Mouse (Mus musculus) midbrain, embryonic 15.5 days (tissue): Measurements from ENCODE around the gene Plekhb2. TPM values are rescaled to one million over a fixed set of nuclear protein-coding genes. Genes with fewer than 3 reads are reported as not detected.

Source experiments
- ATAC-seq: fragments of 200-750 bp; cut with Nextera tagmentation; replicated peaks from 2 replicates; pipeline ENCODE4 v1.8.0; 2017; ENCODE audit warnings: moderate TSS enrichment
- H3K27ac ChIP-seq: fragments of 300-500 bp; sonication (generic); 2 replicates; pipeline ENCODE4 v1.5.1; 2015; ENCODE audit warnings: mild to moderate bottlenecking, inconsistent platforms
- H3K27me3 ChIP-seq: fragments of 300-500 bp; sonication (generic); replicated peaks from 2 replicates; pipeline ENCODE4 v1.6.1; 2015; ENCODE audit warnings: inconsistent platforms
- H3K36me3 ChIP-seq: fragments of 300-500 bp; sonication (generic); replicated peaks from 2 replicates; pipeline ENCODE4 v1.6.1; 2015; ENCODE audit warnings: inconsistent platforms
- H3K4me1 ChIP-seq: fragments of 300-500 bp; sonication (generic); 2 replicates; pipeline ENCODE4 v1.6.1; 2015; ENCODE audit warnings: inconsistent platforms
- H3K4me2 ChIP-seq: fragments of 300-500 bp; sonication (generic); 2 replicates; pipeline ENCODE4 v1.6.1; 2015; ENCODE audit warnings: inconsistent platforms, mild to moderate bottlenecking, moderate library complexity
- H3K4me3 ChIP-seq: fragments of 300-500 bp; sonication (generic); 2 replicates; pipeline ENCODE4 v1.5.1; 2015; ENCODE audit warnings: mild to moderate bottlenecking, inconsistent platforms
- H3K9ac ChIP-seq: fragments of 300-500 bp; sonication (generic); 2 replicates; pipeline ENCODE4 v1.6.1; 2015; ENCODE audit warnings: mild to moderate bottlenecking, inconsistent platforms
- H3K9me3 ChIP-seq: fragments of 300-500 bp; sonication (generic); 2 replicates; pipeline ENCODE4 v1.6.1; 2016; ENCODE audit warnings: inconsistent platforms
- WGBS: fragments of 180-500 bp; shearing (Covaris S2); methylation state at CpG from one replicate; pipeline ENCODE4 v1.1.7; 2015; ENCODE audit warnings: mixed read lengths; 5-methylcytosine and 5-hydroxymethylcytosine counted together
- polyA plus RNA-seq: library from polyadenylated mRNA; unstranded; fragments of >200 nt; fragmentation: Nextera tagmentation; extraction: Ambion mirVana; gene quantifications from 2 replicates; pipeline ENCODE4 v1.2.1, GENCODE M21; 2015

Plekhb2 gene
- polyA plus RNA-seq, 1 experiment from 2014 or later, result 72.6 TPM

DNA sequence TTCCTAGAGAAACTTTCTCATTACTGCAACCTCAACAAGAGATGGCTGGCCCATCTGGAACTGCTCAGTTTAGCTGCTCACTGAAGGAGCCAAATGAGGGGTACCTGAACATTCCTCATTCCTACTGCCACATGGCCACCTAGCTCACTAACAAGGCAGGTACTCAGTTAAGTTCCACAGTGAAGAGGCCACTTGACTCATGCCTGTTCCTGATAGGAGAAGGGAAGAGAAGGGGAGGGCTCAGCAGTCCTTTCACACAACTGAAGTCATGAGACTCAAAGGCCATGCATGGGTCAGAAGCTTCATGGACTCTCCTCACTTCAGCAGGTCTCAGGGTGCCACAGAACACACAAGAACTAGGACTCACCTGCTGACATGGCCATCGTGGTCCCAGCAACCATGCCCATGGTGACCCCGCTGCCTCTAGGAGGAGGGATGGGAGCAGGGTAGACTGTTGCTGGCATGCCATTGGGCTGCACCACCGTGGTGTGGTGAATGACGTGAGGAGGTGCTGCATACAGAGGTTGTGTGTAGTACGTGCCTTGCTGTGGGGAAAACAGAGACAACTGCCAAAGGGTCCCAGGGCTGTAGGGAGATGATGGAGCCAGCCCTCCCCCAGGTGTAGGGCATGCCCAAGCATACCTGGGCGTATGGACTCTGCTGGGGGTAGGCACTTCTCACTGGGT, 30.4 kb upstream of the Plekhb2 start:
- peaks cover 31% of the 10 kb centered on the region for H3K36me3 ChIP-seq
- 95% methylated on average over 6 of the region's 6 CpGs for WGBS
- no peak for ATAC-seq

DNA sequence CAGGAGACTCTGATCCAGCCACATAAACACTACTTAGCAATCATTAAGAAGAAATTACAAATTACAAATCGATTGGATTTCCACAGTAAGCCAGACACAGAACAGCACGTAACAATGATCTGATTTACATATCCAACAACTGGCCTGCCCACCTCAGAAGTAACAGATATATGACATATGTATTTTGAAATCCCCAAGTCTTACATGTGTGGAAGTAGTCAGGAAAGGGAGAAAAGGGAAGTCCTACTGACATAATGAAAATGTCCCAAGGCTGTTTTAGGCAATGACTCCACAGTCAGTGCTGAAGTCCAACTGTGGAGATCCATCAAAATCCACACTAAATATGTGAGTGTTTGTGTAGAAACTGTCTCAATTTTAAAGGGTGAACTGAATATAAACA, 28.4 kb upstream of the Plekhb2 start:
- no peak overlapping the region for H3K4me3 ChIP-seq
- H3K27me3 ChIP-seq, result no peaks in the 10 kb centered on the region

More for the DNA sequence above, 30.4 kb upstream of the Plekhb2 start:
- Histone ChIP-seq H3K4me1 (no peaks in the 10 kb centered on the region), H3K27me3 (no peaks in the 10 kb centered on the region), H3K9me3 (no peaks in the 10 kb centered on the region), H3K9ac (no peak overlapping the region), H3K4me3 (no peak overlapping the region), H3K4me2 (no peak overlapping the region), H3K27ac (no peak overlapping the region)

DNA sequence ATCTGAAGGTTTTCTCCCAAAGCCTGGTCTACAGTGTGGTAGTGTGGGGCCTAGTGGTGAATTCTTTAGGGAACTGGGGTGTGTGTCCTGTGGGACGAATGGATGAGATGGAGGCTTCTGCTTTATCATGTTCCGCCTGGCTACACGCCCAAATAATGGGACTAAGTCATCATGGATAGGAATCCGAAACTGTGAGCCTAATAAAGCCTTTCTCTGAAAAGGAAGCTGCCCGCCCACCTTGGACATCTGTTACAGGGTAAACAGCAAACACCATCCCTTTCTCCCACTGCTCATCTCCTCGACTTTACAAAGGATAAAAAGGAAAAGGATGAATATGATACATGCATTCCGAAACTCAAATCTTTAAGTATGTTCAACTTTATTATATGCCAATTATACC, 27.8 kb upstream of the Plekhb2 start:
- Histone ChIP-seq H3K9ac (no peak overlapping the region), H3K4me2 (no peak overlapping the region), H3K4me3 (no peak overlapping the region), H3K27ac (no peak overlapping the region), H3K36me3 (peaks cover 21% of the 10 kb centered on the region), H3K4me1 (no peaks in the 10 kb centered on the region), H3K27me3 (no peaks in the 10 kb centered on the region), H3K9me3 (no peaks in the 10 kb centered on the region)
- no peak for ATAC-seq
- WGBS, result 84% methylated on average over 7 of the region's 7 CpGs

More for the DNA sequence above, 28.4 kb upstream of the Plekhb2 start:
- Histone ChIP-seq H3K4me2 (no peak overlapping the region), H3K9me3 (no peaks in the 10 kb centered on the region), H3K27ac (no peak overlapping the region), H3K9ac (no peak overlapping the region), H3K36me3 (peaks cover 26% of the 10 kb centered on the region), H3K4me1 (no peaks in the 10 kb centered on the region)
- no peak for ATAC-seq
- WGBS, result 90% methylated on average over 2 of the region's 2 CpGs

DNA sequence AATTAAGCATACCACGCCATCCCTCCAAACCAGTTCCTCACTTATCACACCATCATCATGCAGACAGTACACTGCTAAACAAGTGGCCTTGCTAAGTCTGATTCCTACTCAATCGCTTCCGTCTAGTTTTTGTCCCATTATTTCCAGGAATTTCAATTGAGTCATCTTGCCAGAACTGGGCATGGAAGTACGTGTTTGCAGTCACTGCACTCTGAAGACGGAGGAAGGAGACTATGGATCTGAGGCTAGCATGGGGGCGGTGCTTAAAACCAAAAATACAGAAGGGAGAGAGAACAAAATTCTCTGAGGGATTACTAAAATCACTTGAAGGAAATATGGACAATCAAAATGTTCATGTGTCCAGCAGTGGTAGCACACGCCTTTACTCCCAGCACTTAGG, 27.0 kb upstream of the Plekhb2 start:
- no peak overlapping the region for H3K9ac ChIP-seq
- H3K4me1 ChIP-seq, result no peaks in the 10 kb centered on the region
- H3K4me2 ChIP-seq, result no peak overlapping the region
- H3K27me3 ChIP-seq, result no peaks in the 10 kb centered on the region
- peaks cover 14% of the 10 kb centered on the region; the same call in 1 of the 2 replicates for H3K36me3 ChIP-seq
- 93% methylated on average over 7 of the region's 7 CpGs for WGBS
- H3K9me3 ChIP-seq, result no peaks in the 10 kb centered on the region
- H3K27ac ChIP-seq, result no peak overlapping the region
- no peak overlapping the region for H3K4me3 ChIP-seq
- no peak for ATAC-seq

DNA sequence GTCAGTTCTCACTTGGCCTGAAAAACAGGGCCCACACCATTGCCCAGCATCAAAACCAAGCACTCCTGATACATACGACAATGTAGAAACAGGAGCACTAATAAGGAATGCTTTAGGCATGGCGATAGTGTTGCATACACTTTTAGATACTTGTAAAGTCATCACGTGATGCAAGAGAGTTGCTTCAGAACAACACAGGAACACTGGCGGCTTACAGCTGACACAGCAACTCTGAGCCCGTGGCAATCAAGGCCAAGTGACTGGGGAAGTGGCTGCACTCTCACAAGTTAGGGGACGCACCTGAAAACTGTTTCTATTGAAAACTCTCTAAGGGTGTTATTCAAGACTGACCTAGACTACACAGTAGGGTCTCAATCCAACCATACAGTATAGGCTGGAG, 26.4 kb upstream of the Plekhb2 start:
- no peak for ATAC-seq
- 90% methylated on average over 6 of the region's 6 CpGs for WGBS
- Histone ChIP-seq H3K36me3 (peaks cover 8% of the 10 kb centered on the region; the same call in 1 of the 2 replicates), H3K9me3 (no peaks in the 10 kb centered on the region), H3K27me3 (no peaks in the 10 kb centered on the region), H3K27ac (no peak overlapping the region), H3K9ac (no peak overlapping the region), H3K4me1 (no peaks in the 10 kb centered on the region), H3K4me3 (no peak overlapping the region), H3K4me2 (no peak overlapping the region)

DNA sequence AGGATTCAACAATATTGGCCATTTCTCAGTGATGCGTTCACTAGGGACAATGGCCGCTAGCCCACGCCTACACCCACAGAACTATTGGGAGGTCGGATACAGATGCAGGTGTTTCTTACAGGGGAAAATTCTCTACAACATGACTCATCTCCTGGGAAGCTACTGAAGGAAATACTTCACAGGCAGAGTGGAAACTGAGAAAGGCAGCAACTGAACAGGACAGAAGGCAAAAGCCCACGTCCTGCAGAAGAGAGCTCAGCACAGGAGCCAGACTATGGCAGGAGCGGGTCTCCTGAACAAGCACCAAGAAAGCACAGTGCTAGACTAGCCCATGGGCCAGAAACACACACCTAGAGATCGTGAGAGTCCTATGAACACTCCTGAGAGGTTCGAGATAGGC, 25.6 kb upstream of the Plekhb2 start:
- Histone ChIP-seq H3K4me2 (no peak overlapping the region), H3K9ac (no peak overlapping the region), H3K27ac (no peak overlapping the region), H3K36me3 (peaks cover 5% of the 10 kb centered on the region; the same call in 1 of the 2 replicates), H3K4me3 (no peak overlapping the region), H3K4me1 (no peaks in the 10 kb centered on the region), H3K27me3 (no peaks in the 10 kb centered on the region), H3K9me3 (no peaks in the 10 kb centered on the region)
- 86% methylated on average over 8 of the region's 8 CpGs for WGBS
- no peak for ATAC-seq

DNA sequence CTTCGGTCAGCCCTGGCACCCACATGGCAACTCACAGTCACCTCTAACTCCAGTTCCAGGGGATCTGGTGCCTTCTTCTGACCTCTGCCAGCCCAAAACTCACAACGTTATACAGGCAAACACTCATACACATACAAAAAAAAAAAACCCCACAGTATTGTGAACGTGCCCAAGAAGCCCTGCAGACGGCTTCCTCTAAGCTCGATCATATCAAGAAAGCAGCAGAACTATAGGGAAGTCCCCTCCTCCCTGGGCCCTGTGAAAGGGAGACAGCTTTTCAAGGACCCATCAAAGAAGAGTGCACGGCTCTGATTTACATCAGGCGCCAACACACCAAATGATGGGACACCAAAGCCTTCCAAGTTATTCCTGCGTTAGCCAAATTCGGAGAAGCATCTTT, 23.9 kb upstream of the Plekhb2 start:
- Histone ChIP-seq H3K27me3 (no peaks in the 10 kb centered on the region), H3K4me3 (no peak overlapping the region), H3K27ac (no peak overlapping the region), H3K9me3 (no peaks in the 10 kb centered on the region), H3K9ac (no peak overlapping the region), H3K4me2 (no peak overlapping the region), H3K36me3 (no peaks in the 10 kb centered on the region; the same call in 1 of the 2 replicates), H3K4me1 (0 out of 2 replicates have a peak, but pooled peaks cover 5% of the 10 kb centered on the region)
- WGBS, result 87% methylated on average over 9 of the region's 9 CpGs
- no peak for ATAC-seq

DNA sequence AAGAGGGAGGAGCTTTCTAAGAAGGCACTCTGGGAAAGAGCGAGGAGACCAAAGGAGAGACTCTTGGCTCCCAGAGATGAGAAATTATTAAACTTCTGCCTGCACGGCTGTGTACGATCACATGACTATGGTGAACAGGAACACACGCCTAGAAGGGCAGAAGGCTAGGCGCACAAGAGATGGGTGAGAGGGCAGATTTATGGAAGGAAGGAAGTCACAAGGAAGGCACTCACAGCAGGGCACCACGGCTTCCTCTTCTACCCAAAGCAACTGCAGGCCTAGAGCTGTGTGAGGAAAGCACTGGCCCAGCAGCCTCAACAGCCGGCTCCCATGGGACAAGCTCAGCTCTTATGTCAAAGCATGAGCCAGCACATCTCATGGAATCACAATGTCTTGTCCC, 21.9 kb upstream of the Plekhb2 start:
- H3K36me3 ChIP-seq, result no peaks in the 10 kb centered on the region
- 82% methylated on average over 7 of the region's 7 CpGs for WGBS

DNA sequence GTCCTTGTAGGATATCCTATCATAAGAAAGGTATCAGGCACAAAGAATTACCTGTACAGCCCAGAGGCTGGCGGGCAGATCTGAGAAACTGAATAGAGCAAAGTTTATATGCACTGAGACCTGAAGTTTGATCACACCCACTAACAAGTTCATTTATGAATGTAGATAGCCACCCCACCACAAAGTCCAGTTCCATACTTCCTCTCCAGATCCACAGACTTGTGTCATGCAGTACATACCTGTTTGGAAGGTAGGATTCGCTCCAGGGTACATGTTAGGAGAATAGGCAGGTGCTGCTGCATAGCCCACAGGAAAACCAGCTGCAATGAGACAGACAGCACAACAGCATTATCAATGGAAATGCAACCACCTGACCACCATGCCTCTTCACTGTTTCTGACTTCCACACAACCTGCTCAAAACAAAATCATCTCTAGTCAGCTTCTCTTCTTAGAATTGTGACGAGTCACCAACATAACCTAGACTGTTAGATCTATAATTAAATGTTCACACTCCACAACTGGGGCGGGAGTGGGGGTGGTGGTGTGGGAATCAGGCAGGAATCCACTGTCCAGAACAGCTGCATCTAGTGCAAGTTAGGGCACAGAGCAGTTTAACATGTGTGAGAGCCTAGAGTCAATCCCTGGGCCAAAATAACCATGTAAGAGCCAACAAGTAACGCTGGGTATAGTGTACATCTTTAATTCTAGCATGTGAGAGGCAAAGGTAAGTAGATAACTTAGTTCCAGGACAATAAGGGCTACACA, 21.1 kb upstream of the Plekhb2 start:
- ATAC-seq, result no peak

More for the DNA sequence above, 21.9 kb upstream of the Plekhb2 start:
- Histone ChIP-seq H3K4me2 (no peak overlapping the region), H3K4me1 (0 out of 2 replicates have a peak, but pooled peaks cover 7% of the 10 kb centered on the region), H3K27ac (no peak overlapping the region), H3K9ac (no peak overlapping the region), H3K4me3 (no peak overlapping the region), H3K27me3 (no peaks in the 10 kb centered on the region), H3K9me3 (no peaks in the 10 kb centered on the region)
- no peak for ATAC-seq

DNA sequence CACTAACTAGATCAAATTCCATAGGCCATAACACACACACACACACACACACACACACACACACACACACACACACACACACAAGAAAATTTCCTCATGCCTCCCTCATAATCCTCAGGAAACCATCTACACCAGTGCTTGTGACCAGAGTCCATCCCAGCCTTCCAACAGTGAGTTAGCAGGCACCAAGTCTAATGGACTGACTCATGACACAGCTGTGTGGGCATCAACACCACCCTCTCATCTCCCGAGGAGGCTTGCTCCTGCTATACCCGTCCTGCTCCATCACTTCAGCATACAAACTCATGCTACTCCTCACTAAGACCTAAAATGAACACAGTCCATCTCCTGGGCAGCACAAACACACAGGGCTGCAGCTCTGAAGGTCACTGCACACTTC, 18.8 kb upstream of the Plekhb2 start:
- Histone ChIP-seq H3K27me3 (no peaks in the 10 kb centered on the region), H3K4me2 (no peak overlapping the region), H3K27ac (no peak overlapping the region), H3K4me3 (no peak overlapping the region), H3K9me3 (no peaks in the 10 kb centered on the region), H3K36me3 (no peaks in the 10 kb centered on the region; the same call in 1 of the 2 replicates), H3K4me1 (peaks cover 7% of the 10 kb centered on the region), H3K9ac (no peak overlapping the region)
- no peak for ATAC-seq
- WGBS, result 87% methylated on average over 2 of the region's 2 CpGs

More for the DNA sequence above, 21.1 kb upstream of the Plekhb2 start:
- Histone ChIP-seq H3K9ac (no peak overlapping the region), H3K27me3 (no peaks in the 10 kb centered on the region), H3K4me1 (peaks cover 7% of the 10 kb centered on the region; the same call in 1 of the 2 replicates), H3K9me3 (no peaks in the 10 kb centered on the region), H3K4me3 (no peak overlapping the region), H3K27ac (no peak overlapping the region), H3K36me3 (no peaks in the 10 kb centered on the region), H3K4me2 (no peak overlapping the region)
- WGBS, result 93% methylated on average over 5 of the region's 5 CpGs

DNA sequence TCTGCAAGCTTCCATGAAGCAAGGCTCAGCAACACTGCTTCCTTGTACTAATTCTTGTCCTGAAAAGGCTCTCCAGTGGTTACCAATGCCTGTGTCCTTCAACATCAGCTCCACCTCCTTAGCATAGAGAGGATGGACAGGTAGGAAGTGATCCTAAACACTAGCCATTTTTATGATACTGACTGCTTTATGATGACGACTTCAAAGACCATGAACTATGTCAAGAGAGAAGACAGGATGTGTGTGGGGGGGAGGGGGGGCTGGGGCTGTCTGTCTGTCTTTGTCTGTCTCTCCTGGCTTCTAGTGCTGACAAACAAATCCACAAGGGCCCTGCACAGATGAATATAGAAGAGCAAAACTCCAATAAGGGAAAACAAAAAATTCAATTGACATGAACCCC, 18.4 kb upstream of the Plekhb2 start:
- Histone ChIP-seq H3K27ac (no peak overlapping the region), H3K4me2 (no peak overlapping the region), H3K9ac (no peak overlapping the region), H3K4me3 (no peak overlapping the region), H3K27me3 (no peaks in the 10 kb centered on the region), H3K9me3 (no peaks in the 10 kb centered on the region), H3K4me1 (peaks cover 7% of the 10 kb centered on the region), H3K36me3 (no peaks in the 10 kb centered on the region; the same call in 1 of the 2 replicates)
- ATAC-seq, result no peak
- WGBS, result 68% methylated on average over 1 of the region's 1 CpGs

DNA sequence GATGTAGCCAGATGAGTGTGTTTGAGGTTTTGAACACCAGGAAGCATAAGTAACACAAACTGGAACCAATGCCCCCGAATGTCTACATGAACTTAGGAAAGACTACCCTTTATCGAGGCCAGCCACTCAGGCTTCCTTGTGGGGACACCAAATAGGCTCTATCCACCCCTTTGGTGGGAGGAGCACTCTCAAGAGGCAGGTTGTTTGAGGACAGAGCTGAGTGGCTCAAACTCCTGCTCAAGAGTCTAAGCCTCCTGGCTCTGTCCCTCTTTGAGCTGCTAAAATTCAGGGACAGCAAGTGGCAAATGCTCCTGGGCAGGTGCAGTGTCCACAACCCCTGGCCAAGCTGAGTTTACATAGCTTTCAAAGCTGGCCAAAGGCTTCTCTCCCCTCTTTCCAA, 14.9 kb upstream of the Plekhb2 start:
- Histone ChIP-seq H3K9me3 (no peaks in the 10 kb centered on the region), H3K36me3 (no peaks in the 10 kb centered on the region; the same call in 1 of the 2 replicates), H3K9ac (no peak overlapping the region), H3K4me2 (no peak overlapping the region), H3K27ac (no peak overlapping the region), H3K4me1 (peaks cover 28% of the 10 kb centered on the region), H3K4me3 (no peak overlapping the region), H3K27me3 (no peaks in the 10 kb centered on the region)
- WGBS, result 84% methylated on average over 2 of the region's 2 CpGs
- no peak for ATAC-seq
